Mouse (Mus musculus) brain, embryonic 14.5 days (tissue): ENCODE results near the gene Nars2.
A peak's percentile ranks its signal among the peaks of the same experiment; 100 is the strongest.

ENCODE experiments used
- CTCF ChIP-seq: fragments of 200-500 bp; IDR thresholded peaks from 2 replicates; pipeline ENCODE4 v1.5.1; 2012; ENCODE audit warnings: inconsistent platforms, mild to moderate bottlenecking, moderate library complexity, borderline replicate concordance; ENCODE audit not compliant: insufficient read depth, insufficient read length; ENCODE audit errors: extremely low read depth
- POLR2A ChIP-seq: fragments of 200-500 bp; IDR thresholded peaks from 2 replicates; pipeline ENCODE4 v1.6.1; 2012; ENCODE audit warnings: mild to moderate bottlenecking, inconsistent platforms, borderline replicate concordance; ENCODE audit not compliant: poor library complexity, insufficient read depth, insufficient read length, severe bottlenecking; ENCODE audit errors: extremely low read depth

- peak; percentile 82; the same call in 1 of the 2 replicates for TF ChIP-seq CTCF
- TF ChIP-seq POLR2A, result no peak
Observed at GRCm38 (mm10) chr7:96915452-96916105, 35.7 kb upstream of the Nars2 start.
